Comparison of ENCODE assay signal across 25 mouse cellular contexts in the genomic region with DNA sequence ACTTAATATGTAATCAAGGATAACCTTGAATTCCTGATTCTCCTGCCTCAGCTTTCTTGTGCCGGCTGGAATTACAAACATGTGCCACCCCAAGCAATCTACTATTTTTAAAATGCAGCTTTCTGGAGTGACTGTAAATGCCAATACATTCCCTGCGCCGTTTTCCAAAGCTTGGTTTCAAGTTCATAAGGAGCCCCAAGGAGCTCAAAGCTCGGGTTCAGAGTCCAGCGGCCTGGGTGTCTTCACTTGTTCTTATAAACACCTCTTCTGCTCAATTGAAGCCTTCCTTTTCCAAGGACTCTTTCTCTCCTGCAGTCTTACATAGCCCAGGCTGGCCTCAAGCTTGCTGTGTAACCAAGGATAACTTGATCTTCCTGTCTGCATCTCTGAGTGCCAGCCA. TPM values are rescaled to one million over a fixed set of nuclear protein-coding genes. Genes with fewer than 3 reads are reported as not detected.
DNase-seq lines count a peak whose midpoint lies in the region; ATAC-seq and TF ChIP-seq lines count a peak whose summit lies in the region.
"Had no signal": no experiment of that assay in that cellular context is flagged by ENCODE, and none has a peak within 500 bp of the region (broad histone marks: within the 10 kb centered on the region; RNA-seq: fewer than 3 reads in every experiment).

No protein-coding gene starts in this region.

- no peak for TF ChIP-seq CTCF in layer of hippocampus, adult 2 months (conservative IDR thresholded peaks at IDR 0.05)

- no peaks in the 10 kb centered on the region for H3K9me3 ChIP-seq in kidney, embryonic 16.5 days (ENCODE audit: low read length)
- H3K9me3 ChIP-seq: forebrain, embryonic 10.5 days; forebrain, embryonic 13.5 days; heart, embryonic 10.5 days; heart, embryonic 13.5 days had no signal

- no peak overlapping the region for H3K4me2 ChIP-seq in kidney, embryonic 16.5 days (replicated peaks; ENCODE audit: low read depth, low read length)
- H3K4me2 ChIP-seq: forebrain, embryonic 13.5 days; heart, embryonic 13.5 days; hindbrain, embryonic 14.5 days had no signal

- WGBS in kidney, embryonic 16.5 days, result 81% methylated on average over 5 of the region's 5 CpGs

- H3K4me3 ChIP-seq in kidney, embryonic 16.5 days (ENCODE audit: low read length), result no peak overlapping the region
- no peak overlapping the region for H3K4me3 ChIP-seq in layer of hippocampus, adult 2 months
- H3K4me3 ChIP-seq: forebrain, embryonic 10.5 days; forebrain, embryonic 13.5 days; heart, adult 2 months; heart, embryonic 10.5 days; heart, embryonic 13.5 days had no signal

- peaks cover 52% of the 10 kb centered on the region for H3K36me3 ChIP-seq in kidney, embryonic 16.5 days (ENCODE audit: insufficient read depth, low read length)

- no peak overlapping the region for H3K27ac ChIP-seq in kidney, embryonic 16.5 days (ENCODE audit: low read length)
- H3K27ac ChIP-seq in layer of hippocampus, adult 2 months, result peak overlapping the region; percentile 95; the same call in 1 of the 2 replicates
- H3K27ac ChIP-seq: forebrain, embryonic 10.5 days; forebrain, embryonic 13.5 days; heart, embryonic 10.5 days; heart, embryonic 13.5 days; hindbrain, embryonic 14.5 days had no signal

- H3K9ac ChIP-seq in kidney, embryonic 16.5 days (replicated peaks; ENCODE audit: low read length), result no peak overlapping the region
- H3K9ac ChIP-seq: forebrain, embryonic 13.5 days; heart, embryonic 13.5 days; hindbrain, embryonic 14.5 days had no signal

- no peak for ATAC-seq in kidney, embryonic 16.5 days (ENCODE audit: low FRiP score, low TSS enrichment)
- ATAC-seq: CD4-positive, CD25-positive, alpha-beta regulatory T cell, adult 4 months; forebrain, embryonic 13.5 days; forebrain, embryonic 16.5 days had no signal

- no peaks in the 10 kb centered on the region for H3K27me3 ChIP-seq in kidney, embryonic 16.5 days (ENCODE audit: insufficient read depth, low read length)
- H3K27me3 ChIP-seq: forebrain, embryonic 13.5 days; heart, embryonic 13.5 days had no signal

- no peaks in the 10 kb centered on the region; the same call in 1 of the 2 replicates for H3K4me1 ChIP-seq in kidney, embryonic 16.5 days (ENCODE audit: insufficient read depth, low read length)

- DNase-seq in kidney, adult 18-20 months, result peak; percentile 60
- DNase-seq in layer of hippocampus, adult 2 months (ENCODE audit: low spot score in 2 of 2), result no peak
- DNase-seq in layer of hippocampus, postnatal 36 days, result no peak
- peak; percentile 43 for DNase-seq in kidney, postnatal 10 days
- DNase-seq in kidney, postnatal 25 days, result peak; percentile 67 to 86
- DNase-seq in frontal cortex, postnatal 25 days (ENCODE audit: low spot score in 2 of 2), result no peak
- DNase-seq in thymus, postnatal 10 days (ENCODE audit: low spot score in 2 of 2), result no peak
- DNase-seq: adrenal gland, adult 2 months; adrenal gland, postnatal 14 days; cerebellum, adult 11-12 months; cerebellum, adult 8-10 months; cerebellum, postnatal 14 days; gastrocnemius, postnatal 10 days; gastrocnemius, postnatal 36 days; heart, adult 2 months; heart, postnatal 14 days; heart, postnatal 4 days had no signal

RNA-seq across cellular contexts. Expression of a gene that starts 5.2 kb away (rescaled TPM):
- polyA plus RNA-seq in kidney, embryonic 16.5 days (2015; fragmentation: Nextera tagmentation; extraction: Ambion mirVana), result 355 and 371 TPM in 2 replicates
- total RNA-seq in layer of hippocampus, adult 2 months (2021), result 100 to 1,000 TPM; 155 to 164 TPM
- total RNA-seq in layer of hippocampus, postnatal 36 days (2021), result 100 to 1,000 TPM; 159 to 165 TPM

RNA-seq across cellular contexts. Expression of a gene that starts 10.4 kb away (rescaled TPM):
- polyA plus RNA-seq in kidney, embryonic 16.5 days (2015; fragmentation: Nextera tagmentation; extraction: Ambion mirVana), result 56.3 and 57.0 TPM in 2 replicates
- 10 to 100 TPM; 33.0 to 38.1 TPM for total RNA-seq in layer of hippocampus, adult 2 months (2021)
- 10 to 100 TPM; 29.9 to 38.4 TPM for total RNA-seq in layer of hippocampus, postnatal 36 days (2021)

RNA-seq across cellular contexts. Expression of a gene that starts 16.0 kb away (rescaled TPM):
- polyA plus RNA-seq in kidney, embryonic 16.5 days (2015; fragmentation: Nextera tagmentation; extraction: Ambion mirVana), result 5.8 and 6.0 TPM in 2 replicates
- total RNA-seq in layer of hippocampus, adult 2 months (2021), result 10 to 100 TPM; 10.3 to 11.7 TPM
- total RNA-seq in layer of hippocampus, postnatal 36 days (2021), result 10 to 100 TPM in 1 of 2 experiments, 1 to 10 TPM in 1; 8.1 to 12.9 TPM

RNA-seq across cellular contexts. Expression of a gene that starts 25.7 kb away (rescaled TPM):
- 38.8 and 45.7 TPM in 2 replicates for polyA plus RNA-seq in kidney, embryonic 16.5 days (2015; fragmentation: Nextera tagmentation; extraction: Ambion mirVana)
- 1 to 10 TPM; 3.4 to 4.8 TPM for total RNA-seq in layer of hippocampus, adult 2 months (2021)
- total RNA-seq in layer of hippocampus, postnatal 36 days (2021), result 1 to 10 TPM; 2.5 to 3.6 TPM

RNA-seq across cellular contexts. Expression of a gene that starts 27.7 kb away (rescaled TPM):
- 41.3 and 44.1 TPM in 2 replicates for polyA plus RNA-seq in kidney, embryonic 16.5 days (2015; fragmentation: Nextera tagmentation; extraction: Ambion mirVana)
- 10 to 100 TPM; 69.0 to 79.8 TPM for total RNA-seq in layer of hippocampus, adult 2 months (2021)
- 10 to 100 TPM; 72.2 to 83.3 TPM for total RNA-seq in layer of hippocampus, postnatal 36 days (2021)

Comparison
In these comparisons a context has a peak if more than half of its experiments do, and no peak if none do; other contexts are left out.
1. DNase-seq: peak in kidney, adult 18-20 months (single experiment), kidney, postnatal 10 days (single experiment) and kidney, postnatal 25 days (2 of 2); none in layer of hippocampus, adult 2 months (0 of 2), layer of hippocampus, postnatal 36 days (0 of 2), frontal cortex, postnatal 25 days (0 of 2) and thymus, postnatal 10 days (0 of 2).